Mouse (Mus musculus) hindbrain, embryonic 14.5 days (tissue): ENCODE data around the gene Npepps. TPM values are rescaled to one million over a fixed set of nuclear protein-coding genes. Genes with fewer than 3 reads are reported as not detected.
"Not testable (repeated sequence)": the region's sequence is repeated elsewhere in the genome, so short reads cannot be mapped to it uniquely, and the experiment has no call there.

Source experiments
- ATAC-seq: fragments of 200-750 bp; cut with Nextera tagmentation; 2 replicates; pipeline ENCODE4 v1.8.0; 2017; ENCODE audit warnings: moderate number of reproducible peaks, mild to moderate bottlenecking, moderate TSS enrichment, moderate library complexity; ENCODE audit not compliant: low FRiP score
- DNase-seq: peaks from one replicate; pipeline ENCODE4 v3.0.0-alpha.2; 2015; ENCODE audit warnings: low spot score
- H3K27ac ChIP-seq: fragments of 300-500 bp; sonication (generic); 2 replicates; pipeline ENCODE4 v1.5.1; 2014; ENCODE audit warnings: mild to moderate bottlenecking, moderate library complexity
- H3K27me3 ChIP-seq: fragments of 300-500 bp; sonication (generic); 2 replicates; pipeline ENCODE4 v1.6.1; 2014; ENCODE audit warnings: mild to moderate bottlenecking, low read length, mixed read lengths; ENCODE audit not compliant: control insufficient read depth, insufficient read depth
- H3K36me3 ChIP-seq: fragments of 300-500 bp; sonication (generic); replicated peaks from 2 replicates; pipeline ENCODE4 v1.6.1; 2014; ENCODE audit not compliant: control insufficient read depth, insufficient read depth
- H3K4me1 ChIP-seq: fragments of 300-500 bp; sonication (generic); replicated peaks from 2 replicates; pipeline ENCODE4 v1.6.1; 2014; ENCODE audit warnings: antibody characterized with exemption, low read length, mixed read lengths; ENCODE audit not compliant: control insufficient read depth, insufficient read depth
- H3K4me2 ChIP-seq: fragments of 300-500 bp; sonication (generic); replicated peaks from 2 replicates; pipeline ENCODE4 v1.6.1; 2014; ENCODE audit warnings: mild to moderate bottlenecking, moderate library complexity
- H3K4me3 ChIP-seq: fragments of 300-500 bp; sonication (generic); replicated peaks from 2 replicates; pipeline ENCODE4 v1.5.1; 2014; ENCODE audit warnings: mild to moderate bottlenecking, low read length
- H3K9ac ChIP-seq: fragments of 300-500 bp; sonication (generic); 2 replicates; pipeline ENCODE4 v1.6.1; 2014
- H3K9me3 ChIP-seq: fragments of 300-500 bp; sonication (generic); 2 replicates; pipeline ENCODE4 v1.6.1; 2016; ENCODE audit warnings: low read length; ENCODE audit not compliant: control insufficient read depth
- WGBS: fragments of 180-500 bp; shearing (Covaris S2); extraction: QIAGEN DNeasy Blood & Tissue Kit; methylation state at CpG from one replicate; pipeline ENCODE4 v1.1.7; 2014; 5-methylcytosine and 5-hydroxymethylcytosine counted together
- polyA plus RNA-seq: library from polyadenylated mRNA; unstranded; fragments of >200 nt; fragmentation: Nextera tagmentation; extraction: Ambion mirVana; gene quantifications from 2 replicates; pipeline ENCODE4 v1.2.1, GENCODE M21; 2014

Npepps gene
- polyA plus RNA-seq, 1 experiment from 2014 or later: 132 TPM

DNA sequence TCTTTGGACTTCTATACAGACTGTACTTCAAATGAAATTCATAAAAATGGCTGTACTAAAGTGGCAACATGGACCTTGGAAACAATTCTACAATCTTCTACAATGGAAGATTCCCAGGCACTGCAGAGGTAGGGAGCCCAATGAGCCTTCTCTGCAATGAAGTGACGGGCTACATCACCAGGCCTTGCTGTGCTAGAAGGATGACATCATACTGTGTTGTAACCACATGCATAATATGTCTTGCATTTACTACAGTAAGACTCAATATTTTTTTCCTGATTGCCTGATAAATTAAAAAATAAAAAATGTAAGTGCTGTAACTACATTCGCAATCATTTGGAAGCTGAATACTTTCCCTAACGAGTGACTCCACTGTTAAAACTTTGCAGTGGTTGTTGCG is 7.6 kb downstream of the Npepps start:
- H3K27ac ChIP-seq: no peak overlapping the region
- H3K27me3 ChIP-seq: no peaks in the 10 kb centered on the region
- ATAC-seq (no peak), DNase-seq (no peak)
- H3K9ac ChIP-seq: no peak overlapping the region
- WGBS: 95% methylated on average over 4 of the region's 4 CpGs
- no peaks in the 10 kb centered on the region for H3K36me3 ChIP-seq
- H3K9me3 ChIP-seq: no peaks in the 10 kb centered on the region
- no peak overlapping the region for H3K4me2 ChIP-seq
- H3K4me1 ChIP-seq: peaks cover 11% of the 10 kb centered on the region
- no peak overlapping the region for H3K4me3 ChIP-seq

DNA sequence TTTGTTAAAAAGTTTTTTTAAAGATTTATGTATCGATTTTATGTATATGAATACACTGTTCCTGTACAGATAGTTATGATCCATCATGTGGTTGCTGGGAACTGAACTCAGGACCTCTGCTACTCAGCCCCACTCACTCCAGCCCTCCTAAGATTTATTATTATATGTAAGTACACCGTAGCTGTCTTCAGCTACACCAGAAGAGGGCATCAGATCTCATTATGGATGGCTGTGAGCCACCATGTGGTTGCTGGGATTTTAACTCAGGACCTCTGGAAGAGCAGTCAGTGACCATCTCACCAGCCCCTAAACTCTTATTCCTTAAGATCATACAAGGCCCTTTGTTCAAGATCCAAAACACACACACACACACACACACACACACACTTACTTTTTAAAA is 10.4 kb downstream of the Npepps start:
- H3K9ac ChIP-seq, DNase-seq, H3K9me3 ChIP-seq, H3K4me1 ChIP-seq, H3K27ac ChIP-seq, ATAC-seq, H3K4me2 ChIP-seq, H3K4me3 ChIP-seq, H3K27me3 ChIP-seq: not testable (repeated sequence)
- WGBS: 73% methylated on average over 2 of the region's 2 CpGs
- H3K36me3 ChIP-seq: peaks cover 17% of the 10 kb centered on the region

DNA sequence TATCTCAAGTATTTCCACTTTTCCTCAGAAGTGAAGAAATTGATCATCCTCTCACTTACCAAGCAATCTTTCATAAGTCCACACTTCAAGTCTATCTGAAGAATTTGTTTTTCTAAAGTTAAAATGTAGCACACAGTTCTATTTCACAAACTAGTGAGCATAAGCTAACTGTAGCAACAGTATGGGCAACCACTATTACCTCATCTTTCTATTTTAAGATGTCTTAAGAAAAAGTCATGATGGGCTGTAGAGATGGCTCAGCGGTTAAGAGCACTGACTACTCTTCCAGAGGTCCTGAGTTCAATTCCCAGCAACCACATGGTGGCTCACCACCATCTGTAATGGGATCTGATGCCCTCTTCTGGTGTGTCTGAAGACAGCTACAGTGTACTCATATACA is 13.9 kb downstream of the Npepps start:
- H3K4me2 ChIP-seq, H3K4me1 ChIP-seq, H3K9me3 ChIP-seq, ATAC-seq, H3K9ac ChIP-seq, H3K4me3 ChIP-seq, H3K27me3 ChIP-seq, DNase-seq, H3K27ac ChIP-seq: not testable (repeated sequence)
- WGBS: 93% methylated on average over 1 of the region's 1 CpGs
- peaks cover 35% of the 10 kb centered on the region for H3K36me3 ChIP-seq

DNA sequence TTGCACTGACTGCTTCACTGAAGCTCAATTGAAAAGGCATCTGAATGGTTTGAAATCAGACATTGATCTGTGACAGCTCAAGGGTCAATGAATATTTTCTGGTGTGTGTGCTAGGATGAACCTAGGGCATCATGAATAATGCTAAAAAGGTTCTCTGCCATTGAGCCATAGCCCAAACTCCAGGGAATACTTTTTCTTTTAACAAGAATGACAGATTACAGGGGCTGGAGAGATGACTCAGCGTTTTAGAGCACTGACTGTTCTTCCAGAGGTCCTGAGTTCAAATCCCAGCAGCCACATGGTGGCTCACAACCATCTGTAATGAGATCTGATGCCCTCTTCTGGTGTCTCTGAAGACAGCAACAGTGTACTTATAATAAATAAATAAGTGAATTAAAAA is 30.8 kb downstream of the Npepps start:
- not testable (repeated sequence) for DNase-seq, H3K9me3 ChIP-seq, H3K4me2 ChIP-seq, H3K4me1 ChIP-seq, H3K4me3 ChIP-seq, ATAC-seq, H3K9ac ChIP-seq, H3K27ac ChIP-seq, H3K27me3 ChIP-seq
- WGBS: 55% methylated on average over 1 of the region's 1 CpGs
- H3K36me3 ChIP-seq: peaks cover 41% of the 10 kb centered on the region

DNA sequence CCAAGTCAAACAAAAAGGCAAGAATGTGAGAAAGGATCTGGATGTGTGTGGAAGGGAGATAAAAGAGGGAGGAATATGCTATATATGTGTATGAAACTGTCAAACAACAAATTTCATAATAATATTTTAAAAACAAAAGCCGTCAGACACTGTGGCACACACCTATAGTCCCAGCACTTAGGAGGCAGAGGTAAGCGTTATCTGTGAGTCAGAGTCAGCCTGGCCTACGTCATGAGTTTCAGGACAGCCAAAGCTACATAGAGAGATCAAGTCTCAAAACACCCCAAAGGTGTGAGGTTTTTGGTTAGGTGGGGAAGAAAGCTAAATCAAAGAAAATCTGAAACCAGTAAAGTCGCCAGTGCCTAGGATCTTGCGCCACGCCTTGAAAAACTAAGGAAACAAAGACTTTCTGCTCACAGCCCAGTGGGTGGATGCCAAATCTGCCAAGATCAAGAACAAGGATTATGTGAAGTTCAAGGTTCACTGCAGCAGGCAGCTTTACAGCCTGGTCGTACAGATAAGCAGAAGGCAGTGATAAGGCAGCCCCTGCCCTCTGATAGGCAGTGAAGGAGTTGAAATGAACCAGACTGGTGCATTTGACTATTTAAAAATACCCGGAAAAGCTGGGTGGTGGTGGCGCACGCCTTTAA is 33.8 kb downstream of the Npepps start:
- no peak for ATAC-seq
- Histone ChIP-seq H3K9me3 (no peaks in the 10 kb centered on the region), H3K4me1 (no peaks in the 10 kb centered on the region), H3K36me3 (peaks cover 54% of the 10 kb centered on the region), H3K9ac (no peak overlapping the region), H3K27ac (no peak overlapping the region), H3K4me2 (no peak overlapping the region), H3K4me3 (no peak overlapping the region), H3K27me3 (no peaks in the 10 kb centered on the region)
- DNase-seq: no peak
- WGBS: 94% methylated on average over 10 of the region's 10 CpGs

DNA sequence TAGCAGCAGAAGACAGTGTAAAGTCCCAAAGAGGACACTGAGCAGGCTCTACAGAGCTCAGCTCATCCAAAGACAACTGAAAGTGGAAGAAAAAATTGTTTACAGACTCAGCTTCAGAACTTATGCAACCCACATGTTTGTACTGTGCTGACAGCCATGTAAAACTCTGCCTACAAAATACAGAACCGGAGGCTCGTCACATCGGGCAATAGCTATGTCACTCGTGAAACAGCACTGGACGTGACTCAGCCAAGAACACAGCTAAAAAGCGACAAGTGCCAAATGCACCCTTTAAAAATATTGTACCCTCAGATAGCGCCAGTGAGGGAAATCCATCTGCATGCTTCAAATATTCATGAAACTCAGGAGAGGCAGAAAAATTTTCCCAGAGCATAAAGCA is 39.1 kb downstream of the Npepps start:
- peaks cover 76% of the 10 kb centered on the region for H3K36me3 ChIP-seq
- no peak overlapping the region for H3K4me3 ChIP-seq
- no peak overlapping the region for H3K9ac ChIP-seq
- H3K4me1 ChIP-seq: no peaks in the 10 kb centered on the region
- WGBS: 96% methylated on average over 7 of the region's 7 CpGs
- DNase-seq: no peak
- no peak for ATAC-seq
- H3K9me3 ChIP-seq: no peaks in the 10 kb centered on the region
- no peak overlapping the region for H3K27ac ChIP-seq
- no peak overlapping the region for H3K4me2 ChIP-seq
- H3K27me3 ChIP-seq: no peaks in the 10 kb centered on the region

DNA sequence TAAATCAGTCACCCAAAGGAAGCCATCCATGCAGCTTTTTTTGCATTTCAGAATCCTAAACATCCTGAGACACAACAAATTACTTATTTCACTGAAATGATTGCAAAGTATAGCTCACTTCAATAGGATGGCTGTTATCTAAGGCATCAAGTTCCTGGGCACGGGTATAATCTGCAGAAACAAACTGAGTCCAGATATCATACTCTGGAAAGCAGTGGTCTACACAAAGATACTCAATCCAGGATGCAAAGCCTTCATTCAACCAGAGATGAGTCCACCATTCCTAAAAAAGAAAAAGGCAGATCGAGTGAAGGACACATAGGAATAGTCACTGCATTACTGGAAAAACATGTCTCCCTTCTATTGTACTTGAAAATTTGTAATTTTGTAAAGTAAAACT is 42.5 kb downstream of the Npepps start:
- no peaks in the 10 kb centered on the region for H3K4me1 ChIP-seq
- H3K36me3 ChIP-seq: peaks cover 83% of the 10 kb centered on the region
- no peak for ATAC-seq

DNA sequence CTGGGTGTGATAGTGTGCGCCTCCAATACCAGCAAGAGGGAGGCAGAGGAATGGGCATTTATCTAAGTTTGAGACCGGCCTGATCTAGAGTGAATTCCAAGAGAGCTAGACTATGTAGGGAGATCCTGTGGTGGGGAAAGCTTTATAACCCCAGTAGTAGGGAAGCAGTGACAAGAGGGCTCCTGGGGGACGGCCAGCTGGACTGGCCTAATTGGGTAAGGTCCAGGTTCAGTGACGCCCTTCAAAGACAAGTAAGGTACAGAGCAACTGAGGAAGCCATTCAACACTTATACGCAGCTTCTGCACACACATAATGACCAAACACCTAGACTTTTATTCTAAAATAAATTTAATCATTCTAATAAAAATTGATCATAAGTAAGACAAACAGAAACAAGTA is 48.0 kb downstream of the Npepps start:
- Histone ChIP-seq H3K4me2 (no peak overlapping the region), H3K27ac (no peak overlapping the region), H3K4me1 (no peaks in the 10 kb centered on the region), H3K36me3 (peaks cover 90% of the 10 kb centered on the region), H3K9ac (no peak overlapping the region), H3K4me3 (no peak overlapping the region), H3K9me3 (no peaks in the 10 kb centered on the region), H3K27me3 (no peaks in the 10 kb centered on the region)
- WGBS: 94% methylated on average over 5 of the region's 5 CpGs
- ATAC-seq: no peak
- DNase-seq: no peak

More for the DNA sequence above, 42.5 kb downstream of the Npepps start:
- no peak overlapping the region for H3K9ac ChIP-seq
- H3K9me3 ChIP-seq: no peaks in the 10 kb centered on the region
- DNase-seq: no peak
- no peak overlapping the region for H3K4me3 ChIP-seq
- H3K4me2 ChIP-seq: no peak overlapping the region
- WGBS: 95% methylated on average over 2 of the region's 2 CpGs
- no peaks in the 10 kb centered on the region for H3K27me3 ChIP-seq
- H3K27ac ChIP-seq: no peak overlapping the region

DNA sequence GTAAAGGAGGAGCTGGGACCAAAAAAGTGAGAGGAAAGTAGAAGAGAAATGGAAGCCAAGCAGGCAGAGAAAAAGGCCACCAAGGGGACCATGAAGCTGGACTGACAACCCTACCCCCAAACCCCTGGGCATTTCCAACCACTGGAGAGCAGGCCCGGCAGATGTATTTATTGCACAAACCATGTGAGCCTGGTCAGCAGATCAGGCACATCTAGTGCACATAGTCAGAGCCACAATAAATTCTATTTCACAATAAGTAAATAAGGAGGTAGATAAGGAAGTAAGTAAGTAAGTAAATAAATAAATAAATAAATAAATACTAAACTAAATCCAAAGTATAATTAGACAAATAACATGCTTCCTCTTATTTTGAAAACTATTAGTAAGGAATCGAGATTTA is 51.0 kb downstream of the Npepps start:
- Histone ChIP-seq H3K36me3 (peaks cover 89% of the 10 kb centered on the region), H3K9me3 (no peaks in the 10 kb centered on the region), H3K27me3 (no peaks in the 10 kb centered on the region), H3K4me1 (no peaks in the 10 kb centered on the region), H3K4me2 (no peak overlapping the region), H3K4me3 (no peak overlapping the region), H3K27ac (no peak overlapping the region), H3K9ac (no peak overlapping the region)
- 90% methylated on average over 2 of the region's 2 CpGs for WGBS
- DNase-seq (no peak), ATAC-seq (no peak)

DNA sequence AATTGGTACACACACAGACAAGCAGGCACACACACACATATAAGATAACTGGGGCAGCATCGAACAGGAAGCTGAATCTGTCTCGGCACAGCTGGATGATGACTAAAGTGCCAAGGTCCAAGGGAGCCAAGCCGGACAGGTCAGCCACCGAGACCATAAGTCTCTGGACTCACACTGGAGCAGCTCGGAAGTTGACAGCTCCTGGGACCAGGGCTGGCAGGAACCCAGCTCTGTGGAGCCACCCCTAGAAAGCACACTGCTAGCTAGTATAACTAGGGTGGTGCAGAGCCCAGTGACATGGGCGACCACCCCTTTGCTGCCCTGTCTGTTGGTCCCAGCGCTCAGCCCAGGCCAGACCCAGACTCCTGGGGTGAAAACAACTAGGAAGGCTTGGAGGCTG is 51.5 kb downstream of the Npepps start:
- no peaks in the 10 kb centered on the region for H3K27me3 ChIP-seq
- no peak overlapping the region for H3K9ac ChIP-seq
- ATAC-seq (no peak), DNase-seq (no peak)
- H3K4me2 ChIP-seq: no peak overlapping the region
- H3K27ac ChIP-seq: no peak overlapping the region
- no peak overlapping the region for H3K4me3 ChIP-seq
- H3K36me3 ChIP-seq: peaks cover 88% of the 10 kb centered on the region
- 95% methylated on average over 7 of the region's 7 CpGs for WGBS
- H3K9me3 ChIP-seq: no peaks in the 10 kb centered on the region
- H3K4me1 ChIP-seq: no peaks in the 10 kb centered on the region
